1 mouse cellular context compared by ENCODE assay signal in the genomic region with DNA sequence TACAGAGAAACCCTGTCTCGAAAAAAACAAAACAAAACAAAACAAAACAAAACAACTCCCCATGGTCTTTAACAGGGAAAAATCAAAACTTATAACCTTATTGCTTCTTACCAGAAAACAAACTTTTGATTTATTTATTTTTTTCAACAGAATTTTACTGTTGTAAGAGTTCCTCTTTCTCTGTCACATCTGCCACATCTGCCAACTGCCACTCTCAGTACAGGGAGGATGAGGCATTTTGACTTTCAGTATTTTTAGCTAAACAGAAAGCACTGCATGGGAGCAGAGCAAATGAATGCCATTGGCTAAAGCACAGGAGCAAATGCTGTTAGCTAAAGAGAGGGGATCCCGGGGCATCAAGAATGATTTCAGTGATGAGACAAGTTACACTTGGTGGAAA.
TF ChIP-seq lines count a peak whose summit lies in the region.

No protein-coding gene starts in this region.

TF ChIP-seq in MEL, 35 proteins besides CTCF, POLR2A, EP300 and RAD21 (continued from another document):
- no peak for TF ChIP-seq TCF12 (IDR thresholded peaks at IDR 0.05; ENCODE audit: low read depth, low read length)
- TF ChIP-seq USF2 (IDR thresholded peaks at IDR 0.05; ENCODE audit: borderline replicate concordance in 1 of 2, insufficient read depth in 1 of 2, low read depth in 1 of 2, low read length in 2 of 2), result no peak
- 0 out of 2 replicates have a peak, but pooled peaks have one; percentile 29 for TF ChIP-seq ZNF384 (IDR thresholded peaks at IDR 0.05; ENCODE audit: low read depth, low read length)
- TF ChIP-seq ZKSCAN1 (IDR thresholded peaks at IDR 0.05; ENCODE audit: low read depth, low read length), result no peak
